Comparison of ENCODE assay signal across 10 mouse cellular contexts in the genomic region with DNA sequence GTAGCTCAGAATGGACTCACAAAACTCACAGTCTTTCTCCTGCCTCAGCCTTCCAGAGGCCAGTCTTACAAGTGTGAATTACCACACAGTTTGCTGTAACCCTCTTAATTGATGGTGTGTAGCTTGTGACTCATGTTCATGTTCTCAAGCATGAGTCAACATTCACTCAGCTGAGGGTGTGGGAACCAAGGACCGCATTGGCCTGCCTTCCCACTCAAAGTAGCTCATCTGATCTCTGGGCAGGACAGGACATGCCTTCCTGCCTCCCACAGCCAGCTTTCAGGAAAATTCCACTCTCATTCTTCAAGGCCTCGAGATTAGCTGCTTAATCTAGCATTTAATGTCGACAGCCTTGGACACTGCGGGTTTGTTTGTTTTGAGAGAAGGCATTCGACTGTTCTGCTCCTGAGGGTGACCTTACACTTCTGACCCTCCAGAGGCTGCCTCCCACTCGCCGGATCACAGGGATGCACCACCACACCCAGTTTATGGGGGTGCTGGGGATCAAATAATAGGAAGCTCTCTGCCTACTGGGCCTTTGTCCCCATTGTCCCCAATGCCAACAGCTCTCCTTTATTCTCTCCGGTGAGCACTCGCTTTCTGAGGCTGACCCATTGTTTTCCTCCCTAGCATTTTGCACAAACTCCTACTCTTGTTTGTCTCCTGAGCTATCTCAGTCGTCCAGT. TPM values are rescaled to one million over a fixed set of nuclear protein-coding genes. Genes with fewer than 3 reads are reported as not detected.
DNase-seq lines count a peak whose midpoint lies in the region; ATAC-seq and TF ChIP-seq lines count a peak whose summit lies in the region.
"Had no signal": no experiment of that assay in that cellular context is flagged by ENCODE, and none has a peak within 500 bp of the region (broad histone marks: within the 10 kb centered on the region; RNA-seq: fewer than 3 reads in every experiment).

No protein-coding gene starts in this region.

- H3K27ac ChIP-seq in liver, postnatal 0 days (ENCODE audit: low read depth), result 0 out of 2 replicates have a peak overlapping the region, but pooled peaks have one; percentile 8
- no peak overlapping the region for H3K27ac ChIP-seq in liver, embryonic 11.5 days (ENCODE audit: low read depth, low read length)
- H3K27ac ChIP-seq in ES-Bruce4 (ENCODE audit: insufficient read depth, low read length), result peak overlapping the region; percentile 91
- no peak overlapping the region for H3K27ac ChIP-seq in forebrain, embryonic 16.5 days (ENCODE audit: low read length)
- H3K27ac ChIP-seq: embryonic facial prominence, embryonic 12.5 days; limb, embryonic 15.5 days had no signal

- H3K4me3 ChIP-seq in liver, postnatal 0 days (ENCODE audit: low read depth, low read length), result no peak overlapping the region
- no peak overlapping the region for H3K4me3 ChIP-seq in liver, embryonic 11.5 days (ENCODE audit: low read depth, low read length)
- 0 out of 2 replicates have a peak overlapping the region, but pooled peaks have one; percentile 10 for H3K4me3 ChIP-seq in ES-Bruce4 (ENCODE audit: low read depth, low read length)
- no peak overlapping the region for H3K4me3 ChIP-seq in forebrain, embryonic 16.5 days (replicated peaks; ENCODE audit: low read length)
- H3K4me3 ChIP-seq: embryonic facial prominence, embryonic 12.5 days; limb, embryonic 15.5 days had no signal

- H3K4me2 ChIP-seq in liver, postnatal 0 days (ENCODE audit: low read depth, low read length), result no peak overlapping the region
- no peak overlapping the region for H3K4me2 ChIP-seq in liver, embryonic 11.5 days
- no peak overlapping the region for H3K4me2 ChIP-seq in forebrain, embryonic 16.5 days (ENCODE audit: low read length)
- H3K4me2 ChIP-seq: embryonic facial prominence, embryonic 12.5 days; limb, embryonic 15.5 days had no signal

- H3K36me3 ChIP-seq in liver, postnatal 0 days (replicated peaks; ENCODE audit: insufficient read depth, low read length), result no peaks in the 10 kb centered on the region
- H3K36me3 ChIP-seq in liver, embryonic 11.5 days (ENCODE audit: control insufficient read depth, insufficient read depth, low read length), result no peaks in the 10 kb centered on the region
- H3K36me3 ChIP-seq in ES-Bruce4 (ENCODE audit: control insufficient read depth, insufficient read depth, low read length, poor library complexity, severe bottlenecking), result no peaks in the 10 kb centered on the region
- H3K36me3 ChIP-seq in forebrain, embryonic 16.5 days (ENCODE audit: control insufficient read depth, insufficient read depth), result no peaks in the 10 kb centered on the region
- H3K36me3 ChIP-seq: embryonic facial prominence, embryonic 12.5 days; limb, embryonic 15.5 days had no signal

- no peaks in the 10 kb centered on the region for H3K9me3 ChIP-seq in liver, postnatal 0 days (ENCODE audit: low read length)
- no peaks in the 10 kb centered on the region for H3K9me3 ChIP-seq in liver, embryonic 11.5 days (ENCODE audit: control insufficient read depth, low read length)
- H3K9me3 ChIP-seq in ES-Bruce4 (replicated peaks; ENCODE audit: control insufficient read depth, insufficient read depth, low read length, poor library complexity, severe bottlenecking), result no peaks in the 10 kb centered on the region
- H3K9me3 ChIP-seq in forebrain, embryonic 16.5 days (ENCODE audit: control insufficient read depth, low read length), result no peaks in the 10 kb centered on the region
- H3K9me3 ChIP-seq: embryonic facial prominence, embryonic 12.5 days; limb, embryonic 15.5 days had no signal

- no peak overlapping the region for H3K9ac ChIP-seq in liver, postnatal 0 days (replicated peaks)
- H3K9ac ChIP-seq in liver, embryonic 11.5 days (ENCODE audit: low read depth, low read length), result no peak overlapping the region
- no peak overlapping the region for H3K9ac ChIP-seq in ES-Bruce4 (ENCODE audit: low read depth, poor library complexity, severe bottlenecking)
- H3K9ac ChIP-seq in forebrain, embryonic 16.5 days (replicated peaks; ENCODE audit: low read depth, low read length), result no peak overlapping the region
- H3K9ac ChIP-seq: embryonic facial prominence, embryonic 12.5 days; limb, embryonic 15.5 days had no signal

- DNase-seq in liver, postnatal 0 days, result no peak
- DNase-seq in liver, embryonic 11.5 days (ENCODE audit: low spot score), result no peak
- peak; percentile 96 for DNase-seq in fat pad, adult 2 months (ENCODE audit: extremely low read depth, low read depth, low spot score)
- no peak for DNase-seq in gastrocnemius, adult 18-20 months (ENCODE audit: low spot score)
- no peak for DNase-seq in left cerebral cortex, adult 18-20 months (ENCODE audit: low spot score in 2 of 2)

- 72% methylated on average over 10 of the region's 10 CpGs for WGBS in liver, postnatal 0 days (ENCODE audit: insufficient replicate concordance)
- WGBS in liver, embryonic 11.5 days, result 68% methylated on average over 10 of the region's 10 CpGs
- WGBS in forebrain, embryonic 16.5 days, result 58% methylated on average over 10 of the region's 10 CpGs

- peak; percentile 58 for ATAC-seq in liver, postnatal 0 days
- no peak; the same call in 1 of the 2 replicates for ATAC-seq in liver, embryonic 11.5 days (replicated peaks; ENCODE audit: low FRiP score)
- peak; percentile 53 for ATAC-seq in neutrophil, adult 5-6 weeks (ENCODE audit: extremely low read depth, insufficient number of reproducible peaks, low FRiP score, poor library complexity, severe bottlenecking)
- no peak for ATAC-seq in forebrain, embryonic 16.5 days

- no peak for TF ChIP-seq EP300 in liver, postnatal 0 days (IDR thresholded peaks at IDR 0.05; ENCODE audit: low read depth)
- TF ChIP-seq EP300 in ES-Bruce4 (IDR thresholded peaks at IDR 0.05; ENCODE audit: insufficient read depth, low read depth, low read length), result peak; percentile 68

- H3K4me1 ChIP-seq in liver, postnatal 0 days (ENCODE audit: insufficient read depth), result peaks cover 17% of the 10 kb centered on the region
- no peaks in the 10 kb centered on the region for H3K4me1 ChIP-seq in liver, embryonic 11.5 days (replicated peaks; ENCODE audit: control insufficient read depth, insufficient read depth, low read length)
- peaks cover 11% of the 10 kb centered on the region for H3K4me1 ChIP-seq in ES-Bruce4 (ENCODE audit: control insufficient read depth, insufficient read depth, low read length)
- H3K4me1 ChIP-seq in forebrain, embryonic 16.5 days (replicated peaks; ENCODE audit: control insufficient read depth, insufficient read depth, low read length), result no peaks in the 10 kb centered on the region
- H3K4me1 ChIP-seq: embryonic facial prominence, embryonic 12.5 days; limb, embryonic 15.5 days had no signal

- H3K27me3 ChIP-seq in liver, postnatal 0 days (ENCODE audit: insufficient read depth, low read length), result no peaks in the 10 kb centered on the region
- no peaks in the 10 kb centered on the region for H3K27me3 ChIP-seq in liver, embryonic 11.5 days (replicated peaks; ENCODE audit: control insufficient read depth, insufficient read depth, low read length)
- no peaks in the 10 kb centered on the region for H3K27me3 ChIP-seq in ES-Bruce4 (ENCODE audit: control insufficient read depth, insufficient read depth, low read length, poor library complexity, severe bottlenecking)
- no peaks in the 10 kb centered on the region for H3K27me3 ChIP-seq in forebrain, embryonic 16.5 days (replicated peaks; ENCODE audit: control insufficient read depth, insufficient read depth, low read length)
- H3K27me3 ChIP-seq: embryonic facial prominence, embryonic 12.5 days; limb, embryonic 15.5 days had no signal

- TF ChIP-seq POLR2A in ES-Bruce4 (IDR thresholded peaks at IDR 0.05; ENCODE audit: insufficient read depth, low read length), result no peak

- no peak for TF ChIP-seq CTCF in liver, postnatal 0 days (IDR thresholded peaks at IDR 0.05; ENCODE audit: low read depth)
- no peak for TF ChIP-seq CTCF in ES-Bruce4 (IDR thresholded peaks at IDR 0.05; ENCODE audit: low read depth, low read length)

RNA-seq across cellular contexts. Expression of gene Atf7ip, which starts 6.5 kb away (rescaled TPM):
- 5.6 and 6.6 TPM in 2 replicates for polyA plus RNA-seq in liver, postnatal 0 days (2015; fragmentation: Nextera tagmentation; extraction: Ambion mirVana)
- 31.2 and 32.9 TPM in 2 replicates for polyA plus RNA-seq in liver, embryonic 11.5 days (2014; fragmentation: Nextera tagmentation; extraction: Ambion mirVana)
- polyA plus RNA-seq in ES-Bruce4 (2011; ENCODE audit: insufficient read depth, insufficient read length, low read depth, missing spikeins), result 110 and 114 TPM in 2 replicates
- 194 and 211 TPM in 2 replicates for total RNA-seq in neutrophil, adult 5-6 weeks (2017)
- 49.2 and 50.9 TPM in 2 replicates for polyA plus RNA-seq in forebrain, embryonic 16.5 days (2015; fragmentation: Nextera tagmentation; extraction: Ambion mirVana)
- 10 to 100 TPM; 40.0 to 42.4 TPM for total RNA-seq in gastrocnemius, adult 18-20 months (2021)
- total RNA-seq in left cerebral cortex, adult 18-20 months (2021), result 100 to 1,000 TPM in 1 of 2 experiments, 10 to 100 TPM in 1; 94.9 to 124 TPM

Comparison
In these comparisons a context has a peak if more than half of its experiments do, and no peak if none do; other contexts are left out.
1. ATAC-seq: peak in liver, postnatal 0 days (single experiment) and neutrophil, adult 5-6 weeks (single experiment); none in liver, embryonic 11.5 days (single experiment) and forebrain, embryonic 16.5 days (single experiment).
2. H3K27ac ChIP-seq: peak in liver, postnatal 0 days (single experiment) and ES-Bruce4 (single experiment); none in liver, embryonic 11.5 days (single experiment) and forebrain, embryonic 16.5 days (single experiment).